ENCODE assay signal across 9 mouse cellular contexts in genomic region chr14:54492345-54493131, GRCm38 (mm10). TPM values are rescaled to one million over a fixed set of nuclear protein-coding genes. Genes with fewer than 3 reads are reported as not detected.
DNase-seq lines count a peak whose midpoint lies in the region; ATAC-seq and TF ChIP-seq lines count a peak whose summit lies in the region.
"Had no signal": no experiment of that assay in that cellular context is flagged by ENCODE, and none has a peak within 500 bp of the region (broad histone marks: within the 10 kb centered on the region; RNA-seq: fewer than 3 reads in every experiment).

No protein-coding gene starts in this region.

- no peaks in the 10 kb centered on the region for H3K36me3 ChIP-seq in G1E (replicated peaks)
- H3K36me3 ChIP-seq: embryonic facial prominence, embryonic 15.5 days; neural tube, embryonic 13.5 days had no signal

- TF ChIP-seq CTCF in G1E (IDR thresholded peaks at IDR 0.05; ENCODE audit: low read depth, low read length), result no peak

- ATAC-seq in G1E (ENCODE audit: extremely low read depth, insufficient number of reproducible peaks, low FRiP score, poor library complexity, severe bottlenecking), result peak; percentile 75; the same call in 1 of the 2 replicates
- peak; percentile 78 for ATAC-seq in megakaryocyte, adult 5-6 weeks (ENCODE audit: poor library complexity, severe bottlenecking)

- no peaks in the 10 kb centered on the region for H3K9me3 ChIP-seq in G1E (replicated peaks)
- H3K9me3 ChIP-seq: embryonic facial prominence, embryonic 15.5 days; neural tube, embryonic 13.5 days had no signal

- peaks cover 6% of the 10 kb centered on the region for H3K27me3 ChIP-seq in G1E (ENCODE audit: insufficient read depth, low read length)
- H3K27me3 ChIP-seq: embryonic facial prominence, embryonic 15.5 days; neural tube, embryonic 13.5 days had no signal

- peaks cover 5% of the 10 kb centered on the region; the same call in 1 of the 2 replicates for H3K4me1 ChIP-seq in G1E (ENCODE audit: insufficient read depth, low read depth, low read length)
- H3K4me1 ChIP-seq: embryonic facial prominence, embryonic 15.5 days; neural tube, embryonic 13.5 days had no signal

- peak; percentile 51 to 67 for DNase-seq in left cerebral cortex, adult 9 months (ENCODE audit: low spot score in 2 of 2)
- no peak for DNase-seq in left cerebral cortex, postnatal 4 days
- no peak for DNase-seq in G1E (ENCODE audit: low spot score)
- peak; percentile 30 for DNase-seq in embryo, embryonic 11 days
- DNase-seq in urinary bladder, postnatal 36 days (ENCODE audit: low spot score in 2 of 2), result no peak
- DNase-seq in cerebellum, postnatal 14 days, result no peak

- H3K4me3 ChIP-seq in G1E (ENCODE audit: low read depth, low read length), result no peak overlapping the region
- H3K4me3 ChIP-seq: embryonic facial prominence, embryonic 15.5 days; neural tube, embryonic 13.5 days had no signal

- intact Hi-C loops in left cerebral cortex, postnatal 4 days (cut with DNase I), result no loop called here

RNA-seq across cellular contexts. Expression of gene Rem2, which starts 16.6 kb away (rescaled TPM):
- total RNA-seq in left cerebral cortex, postnatal 4 days (2021), result 10 to 100 TPM; 15.0 to 17.2 TPM
- not detected in 2 replicates for total RNA-seq in G1E (2014; fragmentation: Nextera tagmentation)
- not detected in 2 replicates for total RNA-seq in G1E (2017)
- polyA plus RNA-seq in G1E (2012), result 0.06 and 0.08 TPM in 2 replicates
- not detected in 2 replicates for total RNA-seq in megakaryocyte, adult 5-6 weeks (2015)
- not detected in 2 replicates for total RNA-seq in megakaryocyte, adult 5-6 weeks (2017)

RNA-seq across cellular contexts. Expression of gene Prmt5, which starts 24.8 kb away (rescaled TPM):
- 10 to 100 TPM; 93.2 to 99.2 TPM for total RNA-seq in left cerebral cortex, postnatal 4 days (2021)
- total RNA-seq in G1E (2014; fragmentation: Nextera tagmentation) (81.3 and 106 TPM in 2 replicates), G1E (2017) (44.8 and 50.9 TPM in 2 replicates)
- 242 and 254 TPM in 2 replicates for polyA plus RNA-seq in G1E (2012)
- 14.7 and 26.0 TPM in 2 replicates for total RNA-seq in megakaryocyte, adult 5-6 weeks (2015)
- total RNA-seq in megakaryocyte, adult 5-6 weeks (2017), result 15.3 and 22.6 TPM in 2 replicates

RNA-seq across cellular contexts. Expression of gene Lrp10, which starts 28.6 kb away (rescaled TPM):
- total RNA-seq in left cerebral cortex, postnatal 4 days (2021), result 10 to 100 TPM; 39.6 to 39.8 TPM
- 36.3 and 44.4 TPM in 2 replicates for total RNA-seq in G1E (2014; fragmentation: Nextera tagmentation)
- 25.5 and 39.7 TPM in 2 replicates for total RNA-seq in G1E (2017)
- 226 and 280 TPM in 2 replicates for polyA plus RNA-seq in G1E (2012)
- total RNA-seq in megakaryocyte, adult 5-6 weeks (2015), result 29.9 and 31.2 TPM in 2 replicates
- 46.9 and 51.7 TPM in 2 replicates for total RNA-seq in megakaryocyte, adult 5-6 weeks (2017)

Comparison
In these comparisons a context has a peak if more than half of its experiments do, and no peak if none do; other contexts are left out.
1. DNase-seq: peak in left cerebral cortex, adult 9 months (2 of 2) and embryo, embryonic 11 days (single experiment); none in left cerebral cortex, postnatal 4 days (single experiment), G1E (single experiment), urinary bladder, postnatal 36 days (0 of 2) and cerebellum, postnatal 14 days (0 of 2).
2. RNA of gene Rem2, which starts 16.6 kb away (total RNA-seq): 15.0 to 17.2 TPM in left cerebral cortex, postnatal 4 days; not detected in G1E and not detected in megakaryocyte, adult 5-6 weeks; every median in the first group is over 10 times any median in the second.